Mouse (Mus musculus) MEL (cell line): ENCODE data around the gene Nexn.

ENCODE experiments used
- CHD1 ChIP-seq: IDR thresholded peaks from 2 replicates; pipeline ENCODE4 v1.6.1; 2012; ENCODE audit warnings: low read depth, mild to moderate bottlenecking, inconsistent platforms, low read length, improper control_type of control experiment
- CTCF ChIP-seq, 3 experiments: IDR thresholded peaks in 2 of 3; conservative IDR thresholded peaks in 1 of 3; 2 replicates each; pipeline ENCODE4 v1.5.1; 2011 to 2012; ENCODE audit warnings: low read length in 3 of 3, low read depth in 2 of 3, mild to moderate bottlenecking in 2 of 3, improper control_type of control experiment in 1 of 3, inconsistent platforms in 1 of 3, mixed read lengths in 1 of 3, moderate library complexity in 1 of 3; ENCODE audit not compliant: control insufficient read depth in 1 of 3, insufficient read depth in 1 of 3, poor library complexity in 1 of 3, severe bottlenecking in 1 of 3
- ETS1 ChIP-seq: IDR thresholded peaks from 2 replicates; pipeline ENCODE4 v1.6.1; 2012; ENCODE audit warnings: low read depth, mild to moderate bottlenecking, inconsistent platforms, low read length, improper control_type of control experiment, moderate library complexity
- MXI1 ChIP-seq: IDR thresholded peaks from 2 replicates; pipeline ENCODE4 v1.6.1; 2011; ENCODE audit warnings: mild to moderate bottlenecking, low read depth, low read length, improper control_type of control experiment
- NELFE ChIP-seq: IDR thresholded peaks from 2 replicates; pipeline ENCODE4 v1.6.1; 2011; ENCODE audit warnings: low read depth, low read length, improper control_type of control experiment
- POLR2A ChIP-seq, 2 experiments: IDR thresholded peaks; 2 replicates each; pipeline ENCODE4 v1.6.1; 2011 to 2012; ENCODE audit warnings: low read length in 2 of 2, mild to moderate bottlenecking in 2 of 2, control low read depth in 1 of 2, improper control_type of control experiment in 1 of 2, low read depth in 1 of 2, moderate library complexity in 1 of 2; ENCODE audit not compliant: control insufficient read depth in 1 of 2, insufficient read depth in 1 of 2, poor library complexity in 1 of 2
- TAL1 ChIP-seq: IDR thresholded peaks from 2 replicates; pipeline ENCODE4 v1.6.1; 2012; ENCODE audit warnings: mild to moderate bottlenecking, inconsistent platforms, low read length, moderate library complexity, mixed read lengths
- ZMIZ1 ChIP-seq: IDR thresholded peaks from 2 replicates; pipeline ENCODE4 v1.6.1; 2012; ENCODE audit warnings: low read depth, mild to moderate bottlenecking, inconsistent platforms, low read length, improper control_type of control experiment, moderate library complexity

DNA sequence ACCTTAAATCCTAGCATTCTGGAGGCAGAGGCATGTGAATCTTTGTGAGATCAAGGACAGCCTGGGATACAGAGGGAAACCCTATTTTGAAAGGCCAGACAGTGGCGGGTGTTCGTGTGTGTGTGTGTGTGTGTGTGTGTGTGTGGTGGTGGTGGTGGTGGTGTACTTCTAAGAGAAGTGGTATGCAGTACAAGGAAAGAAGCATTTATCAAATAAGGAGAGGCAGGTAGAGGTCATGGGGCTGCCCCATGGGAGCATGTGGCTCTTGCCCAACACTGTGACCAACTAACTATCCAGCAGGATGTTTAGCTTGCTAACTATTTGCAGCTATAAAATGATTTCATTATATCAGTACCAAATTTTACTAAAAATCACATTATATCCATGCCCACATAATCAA, 64.5 kb downstream of the Nexn start:
- TF ChIP-seq POLR2A (IDR thresholded peaks at IDR 0.05; ENCODE audit: control insufficient read depth in 1 of 2, insufficient read depth in 1 of 2, low read depth in 1 of 2, low read length in 2 of 2, poor library complexity in 1 of 2) = no peak
- TF ChIP-seq ZMIZ1 = no peak
- no peak for TF ChIP-seq TAL1
- TF ChIP-seq MXI1 = no peak
- TF ChIP-seq CHD1 = no peak
- no peak for TF ChIP-seq CTCF (IDR thresholded peaks at IDR 0.05 in 2 of 3, conservative IDR thresholded peaks at IDR 0.05 in 1 of 3; ENCODE audit: control insufficient read depth in 1 of 3, insufficient read depth in 1 of 3, low read depth in 2 of 3, low read length in 3 of 3, poor library complexity in 1 of 3, severe bottlenecking in 1 of 3)
- no peak for TF ChIP-seq NELFE
- no peak for TF ChIP-seq ETS1
